Mouse (Mus musculus) layer of hippocampus, adult 9-11 months (tissue): ENCODE data around the gene Pck1.
A peak's percentile ranks its signal among the peaks of the same experiment; 100 is the strongest.

Experiments used
- DNase-seq: peaks from one replicate; pipeline ENCODE4 v3.0.0; 2022

The Pck1 gene

DNA sequence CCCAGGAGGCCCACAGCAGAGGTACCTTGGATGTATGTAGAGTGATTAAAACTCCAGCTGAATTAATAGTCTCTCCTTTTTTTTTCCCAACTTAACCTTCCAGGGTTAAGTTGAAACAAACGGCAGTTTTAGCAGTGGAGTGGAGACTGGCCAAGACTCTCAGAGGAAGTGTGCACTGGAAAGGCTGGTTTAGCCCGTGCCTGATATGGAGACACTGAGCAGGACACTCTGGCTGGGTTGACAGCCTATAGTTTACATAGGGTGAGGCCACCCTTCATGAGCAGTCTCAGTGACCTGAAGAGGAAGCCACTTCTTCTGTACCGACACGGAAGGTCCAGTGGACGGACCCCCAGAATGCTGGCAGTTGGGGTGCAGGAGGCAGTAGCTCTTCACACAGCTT, 1.5 kb upstream of the Pck1 start:
- no peak for DNase-seq

DNA sequence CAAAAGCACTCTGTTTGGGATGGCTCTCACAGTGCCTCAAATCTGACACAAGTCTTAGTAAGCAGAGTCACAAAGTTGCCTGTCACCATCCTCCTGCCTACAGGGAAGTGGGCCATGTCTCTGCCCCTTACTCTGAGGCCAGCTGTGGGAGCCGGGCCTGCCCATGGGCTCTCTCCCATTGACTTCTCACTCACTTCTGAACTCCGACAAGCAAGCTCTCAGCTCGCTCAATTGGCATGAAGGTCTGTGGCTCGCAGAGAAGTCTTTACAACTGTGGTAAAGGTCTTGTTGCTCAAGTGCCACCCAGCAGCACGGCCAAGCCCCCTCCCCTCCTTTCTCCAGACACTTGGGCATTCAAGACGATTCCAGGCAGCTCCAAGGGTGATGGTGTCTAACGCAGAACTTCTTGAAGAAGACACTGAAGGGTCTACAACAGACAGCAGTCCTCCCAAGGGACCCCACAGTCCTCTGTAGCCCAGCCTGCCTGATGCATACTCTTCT, 1.0 kb upstream of the Pck1 start:
- no peak for DNase-seq

DNA sequence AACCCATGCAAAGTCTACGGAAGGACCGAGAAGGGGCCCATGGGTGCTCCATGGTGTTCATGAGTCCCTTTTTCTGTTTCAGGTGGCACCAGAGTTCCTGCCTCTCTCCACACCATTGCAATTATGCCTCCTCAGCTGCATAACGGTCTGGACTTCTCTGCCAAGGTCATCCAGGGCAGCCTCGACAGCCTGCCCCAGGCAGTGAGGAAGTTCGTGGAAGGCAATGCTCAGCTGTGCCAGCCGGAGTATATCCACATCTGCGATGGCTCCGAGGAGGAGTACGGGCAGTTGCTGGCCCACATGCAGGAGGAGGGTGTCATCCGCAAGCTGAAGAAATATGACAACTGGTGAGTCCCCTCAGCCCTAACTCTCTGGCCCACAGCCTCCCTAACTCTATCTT, 418 bp downstream of the Pck1 start:
- no peak for DNase-seq

DNA sequence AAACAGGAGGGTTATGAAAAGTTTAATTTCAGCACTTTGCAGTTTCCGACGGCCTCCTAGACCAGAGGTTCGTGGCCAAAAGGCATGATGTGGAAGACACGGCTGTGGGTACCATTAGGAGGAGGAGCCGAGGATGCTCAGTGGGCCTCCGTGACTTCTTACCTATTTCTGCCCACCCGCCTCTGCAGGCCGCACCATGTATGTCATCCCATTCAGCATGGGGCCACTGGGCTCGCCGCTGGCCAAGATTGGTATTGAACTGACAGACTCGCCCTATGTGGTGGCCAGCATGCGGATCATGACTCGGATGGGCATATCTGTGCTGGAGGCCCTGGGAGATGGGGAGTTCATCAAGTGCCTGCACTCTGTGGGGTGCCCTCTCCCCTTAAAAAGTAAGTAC, 1.7 kb downstream of the Pck1 start:
- DNase-seq: no peak

- no peak for DNase-seq
These were observed 2.1 kb downstream of the Pck1 start for GRCm38 (mm10) chr2:173154962-173155361.

DNA sequence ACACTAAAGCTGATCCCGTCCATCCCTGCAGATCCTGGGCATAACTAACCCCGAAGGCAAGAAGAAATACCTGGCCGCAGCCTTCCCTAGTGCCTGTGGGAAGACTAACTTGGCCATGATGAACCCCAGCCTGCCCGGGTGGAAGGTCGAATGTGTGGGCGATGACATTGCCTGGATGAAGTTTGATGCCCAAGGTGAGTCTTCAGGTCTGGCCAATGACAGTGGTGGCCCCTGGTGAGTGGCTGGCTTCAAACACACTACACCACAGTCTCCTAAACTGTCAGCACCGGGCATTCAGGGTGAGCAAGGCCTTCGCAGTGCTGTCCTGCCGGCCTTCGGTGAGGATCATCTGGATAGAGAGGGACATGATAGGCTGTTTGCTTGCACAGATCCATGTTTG, 3.1 kb downstream of the Pck1 start:
- DNase-seq: no peak

DNA sequence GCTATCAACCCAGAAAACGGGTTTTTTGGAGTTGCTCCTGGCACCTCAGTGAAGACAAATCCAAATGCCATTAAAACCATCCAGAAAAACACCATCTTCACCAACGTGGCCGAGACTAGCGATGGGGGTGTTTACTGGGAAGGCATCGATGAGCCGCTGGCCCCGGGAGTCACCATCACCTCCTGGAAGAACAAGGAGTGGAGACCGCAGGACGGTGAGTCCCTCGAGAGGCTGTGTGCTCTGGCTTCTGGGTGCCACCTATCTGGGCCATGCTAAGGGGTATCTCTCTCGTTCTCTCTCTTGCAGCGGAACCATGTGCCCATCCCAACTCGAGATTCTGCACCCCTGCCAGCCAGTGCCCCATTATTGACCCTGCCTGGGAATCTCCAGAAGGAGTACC, 4.1 kb downstream of the Pck1 start:
- no peak for DNase-seq

GRCm38 (mm10) chr2:173157376-173157775, 4.5 kb downstream of the Pck1 start:
- DNase-seq: no peak

DNA sequence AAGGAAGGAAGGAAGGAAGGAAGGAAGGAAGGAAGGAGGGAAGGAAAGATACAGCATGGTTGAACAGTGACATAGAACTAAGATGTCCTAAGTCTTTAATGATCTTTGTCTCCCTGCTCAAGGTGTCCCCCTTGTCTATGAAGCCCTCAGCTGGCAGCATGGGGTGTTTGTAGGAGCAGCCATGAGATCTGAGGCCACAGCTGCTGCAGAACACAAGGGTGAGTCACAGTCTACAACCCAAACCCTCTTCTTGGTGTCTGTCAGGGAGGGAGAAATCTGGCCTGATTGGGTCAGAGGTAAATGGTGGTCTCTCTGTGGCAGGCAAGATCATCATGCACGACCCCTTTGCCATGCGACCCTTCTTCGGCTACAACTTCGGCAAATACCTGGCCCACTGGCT, 5.0 kb downstream of the Pck1 start:
- DNase-seq: no peak

DNA sequence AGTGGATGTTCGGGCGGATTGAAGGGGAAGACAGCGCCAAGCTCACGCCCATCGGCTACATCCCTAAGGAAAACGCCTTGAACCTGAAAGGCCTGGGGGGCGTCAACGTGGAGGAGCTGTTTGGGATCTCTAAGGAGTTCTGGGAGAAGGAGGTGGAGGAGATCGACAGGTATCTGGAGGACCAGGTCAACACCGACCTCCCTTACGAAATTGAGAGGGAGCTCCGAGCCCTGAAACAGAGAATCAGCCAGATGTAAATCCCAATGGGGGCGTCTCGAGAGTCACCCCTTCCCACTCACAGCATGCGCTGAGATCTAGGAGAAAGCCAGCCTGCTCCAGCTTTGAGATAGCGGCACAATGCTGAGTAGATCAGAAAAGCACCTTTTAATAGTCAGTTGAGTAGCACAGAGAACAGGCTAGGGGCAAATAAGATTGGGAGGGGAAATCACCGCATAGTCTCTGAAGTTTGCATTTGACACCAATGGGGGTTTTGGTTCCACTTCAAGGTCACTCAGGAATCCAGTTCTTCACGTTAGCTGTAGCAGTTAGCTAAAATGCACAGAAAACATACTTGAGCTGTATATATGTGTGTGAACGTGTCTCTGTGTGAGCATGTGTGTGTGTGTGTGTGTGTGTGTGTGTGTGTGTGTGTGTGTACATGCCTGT, 5.7 kb downstream of the Pck1 start:
- no peak for DNase-seq

DNA sequence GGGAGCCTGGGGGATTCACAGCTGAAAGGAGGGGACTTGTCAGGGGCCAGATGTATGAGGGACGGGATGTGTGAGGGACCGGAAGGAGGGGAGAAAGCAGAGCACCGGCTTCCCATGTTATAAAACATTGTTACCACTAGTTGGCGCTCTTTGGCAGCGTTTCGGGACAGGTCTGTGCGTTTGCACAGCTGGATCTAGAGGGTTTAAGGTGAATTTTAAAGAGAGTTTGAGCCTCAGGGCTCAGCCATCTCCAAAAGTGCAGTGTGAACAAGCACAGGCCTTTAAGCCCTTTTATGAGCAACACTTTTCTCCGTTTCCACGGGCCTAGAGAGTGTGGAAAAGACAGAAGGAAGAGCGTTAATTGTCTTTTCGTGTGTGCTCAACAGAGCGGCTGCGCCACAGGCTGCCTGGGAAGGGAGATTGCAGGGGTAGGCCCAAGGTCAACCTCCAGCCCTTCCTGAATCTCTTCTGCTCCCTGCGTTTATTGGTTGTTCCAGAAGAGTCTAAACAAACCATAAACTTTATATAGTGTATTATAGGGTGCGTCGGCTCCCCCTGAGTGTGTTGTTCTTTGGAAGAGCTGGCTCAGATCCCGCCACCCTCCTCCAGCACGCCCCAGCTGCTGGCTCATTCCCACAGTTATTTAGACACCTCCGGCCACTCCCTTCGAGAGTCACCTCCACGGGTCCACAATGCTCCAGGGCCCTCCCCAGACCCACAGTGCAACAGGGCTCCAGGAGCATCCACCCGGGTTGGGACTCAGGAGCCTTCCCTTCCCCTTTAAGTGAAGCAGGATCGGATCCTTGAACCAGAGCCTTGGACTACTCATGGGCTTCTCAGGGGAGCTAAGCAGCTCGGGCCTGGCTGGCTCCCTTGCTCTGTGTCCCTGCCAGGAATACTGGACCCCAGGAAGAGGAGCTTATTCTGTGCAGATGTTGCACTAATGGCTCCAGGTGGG, 6.8 kb downstream of the Pck1 start:
- no peak for DNase-seq

- DNase-seq: no peak
These were observed 10.5 kb downstream of the Pck1 start for GRCm38 (mm10) chr2:173163380-173163779.

DNA sequence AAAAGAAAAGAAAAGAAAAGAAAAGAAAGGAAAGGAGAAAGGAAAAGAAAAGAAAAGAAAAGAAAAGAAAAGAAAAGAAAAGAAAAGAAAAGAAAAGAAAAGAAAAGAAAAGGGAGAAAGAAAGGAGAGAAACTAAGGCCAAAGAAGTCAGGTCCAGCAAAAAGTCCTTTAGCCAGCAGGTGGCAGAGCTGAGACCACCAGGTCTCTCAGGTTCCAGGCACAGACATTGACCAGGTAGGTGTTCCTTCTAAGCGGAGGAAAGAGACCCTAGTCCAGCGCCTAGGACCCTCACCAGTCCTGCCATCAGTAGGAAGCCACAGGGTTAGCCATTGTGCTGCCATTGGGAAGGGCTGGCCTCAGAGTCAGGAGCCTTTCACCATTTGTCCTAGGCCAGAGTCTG, 11.5 kb downstream of the Pck1 start:
- DNase-seq: no peak

DNA sequence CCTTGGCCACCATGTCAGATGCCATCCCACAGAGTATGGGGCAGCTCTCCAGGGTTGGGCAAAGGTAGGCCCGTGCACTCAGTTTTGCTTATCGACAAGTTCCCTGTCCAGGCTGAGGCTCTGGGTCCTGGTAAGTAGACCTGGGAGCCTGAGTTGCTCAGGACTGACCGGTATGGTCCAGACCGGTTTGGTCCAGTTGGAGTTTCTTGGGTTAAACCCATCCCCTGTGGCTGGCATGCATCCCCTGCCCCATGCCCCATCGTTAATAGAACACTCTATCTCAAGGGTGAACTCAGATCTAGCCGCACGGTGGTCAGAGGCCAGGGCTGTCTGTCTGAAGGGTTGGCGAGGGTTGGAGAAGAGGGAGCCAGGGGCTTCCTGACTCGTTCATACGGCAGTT, 12.1 kb downstream of the Pck1 start:
- DNase-seq: no peak

DNA sequence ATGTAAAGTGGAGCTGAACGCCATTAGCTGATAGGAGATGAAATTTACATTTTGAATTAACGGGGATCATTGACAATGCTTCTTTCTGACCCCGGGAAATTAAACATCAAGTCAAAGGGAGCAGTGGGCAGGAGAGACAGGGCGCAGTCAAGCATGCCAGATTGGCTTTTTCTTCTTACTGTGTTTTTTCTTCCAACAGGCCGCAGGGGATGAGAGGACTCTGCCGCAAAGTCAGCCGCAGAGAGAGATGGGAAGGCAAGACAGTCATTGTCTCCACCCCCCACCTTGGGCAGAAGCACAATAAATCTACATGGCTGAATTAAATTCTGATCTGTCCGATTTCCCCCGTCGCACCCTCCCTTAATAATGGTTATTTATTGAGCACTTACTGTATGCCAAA, 12.5 kb downstream of the Pck1 start:
- DNase-seq: no peak

GRCm38 (mm10) chr2:173168411-173168851, 15.6 kb downstream of the Pck1 start:
- no peak for DNase-seq

DNA sequence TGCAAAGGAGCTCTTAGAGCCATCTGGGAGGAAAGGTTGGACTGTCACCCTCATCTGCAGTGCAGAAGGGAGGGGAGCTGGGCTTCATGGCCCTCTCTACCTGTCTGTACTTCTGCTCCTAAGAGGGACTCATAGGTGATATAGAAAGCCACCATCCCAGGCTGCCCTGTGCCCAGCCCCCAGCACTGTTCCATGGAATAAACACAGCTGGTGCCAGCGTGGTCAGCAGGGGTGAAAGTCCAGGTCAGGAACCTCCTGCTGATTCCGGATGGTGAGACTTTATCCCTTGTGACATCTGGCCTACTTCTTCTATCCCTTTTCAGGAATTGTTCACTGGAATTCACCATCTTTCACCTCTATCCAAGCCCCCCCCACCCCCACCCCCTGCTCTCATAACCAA, 17.2 kb downstream of the Pck1 start:
- no peak for DNase-seq

- DNase-seq: no peak
These were observed 17.9 kb downstream of the Pck1 start for GRCm38 (mm10) chr2:173170715-173171114.

- DNase-seq: no peak
These were observed 18.6 kb downstream of the Pck1 start for GRCm38 (mm10) chr2:173171470-173171869.

GRCm38 (mm10) chr2:173171956-173172355, 19.1 kb downstream of the Pck1 start:
- no peak for DNase-seq

GRCm38 (mm10) chr2:173172386-173172785, 19.5 kb downstream of the Pck1 start:
- DNase-seq: no peak

DNA sequence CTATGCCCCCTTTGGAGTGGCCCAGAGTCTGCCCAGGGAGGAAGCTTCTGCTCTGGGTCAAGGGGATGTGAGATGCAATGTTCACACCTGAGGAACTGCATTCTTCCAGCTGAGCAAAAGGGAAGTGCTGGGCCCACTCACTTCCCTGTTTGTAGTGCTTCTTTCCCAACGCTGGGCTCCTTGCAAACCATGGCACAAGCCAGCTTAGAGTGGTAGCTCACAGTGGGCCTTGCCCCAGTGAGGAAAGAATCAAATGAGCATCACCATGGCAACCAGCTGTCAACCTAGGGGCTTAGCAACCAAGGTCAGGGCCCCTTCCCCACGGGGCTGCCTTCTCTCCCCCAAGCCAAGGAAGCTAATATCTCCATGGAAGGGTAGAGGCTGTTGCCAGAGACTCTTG, 20.2 kb downstream of the Pck1 start:
- no peak for DNase-seq

DNA sequence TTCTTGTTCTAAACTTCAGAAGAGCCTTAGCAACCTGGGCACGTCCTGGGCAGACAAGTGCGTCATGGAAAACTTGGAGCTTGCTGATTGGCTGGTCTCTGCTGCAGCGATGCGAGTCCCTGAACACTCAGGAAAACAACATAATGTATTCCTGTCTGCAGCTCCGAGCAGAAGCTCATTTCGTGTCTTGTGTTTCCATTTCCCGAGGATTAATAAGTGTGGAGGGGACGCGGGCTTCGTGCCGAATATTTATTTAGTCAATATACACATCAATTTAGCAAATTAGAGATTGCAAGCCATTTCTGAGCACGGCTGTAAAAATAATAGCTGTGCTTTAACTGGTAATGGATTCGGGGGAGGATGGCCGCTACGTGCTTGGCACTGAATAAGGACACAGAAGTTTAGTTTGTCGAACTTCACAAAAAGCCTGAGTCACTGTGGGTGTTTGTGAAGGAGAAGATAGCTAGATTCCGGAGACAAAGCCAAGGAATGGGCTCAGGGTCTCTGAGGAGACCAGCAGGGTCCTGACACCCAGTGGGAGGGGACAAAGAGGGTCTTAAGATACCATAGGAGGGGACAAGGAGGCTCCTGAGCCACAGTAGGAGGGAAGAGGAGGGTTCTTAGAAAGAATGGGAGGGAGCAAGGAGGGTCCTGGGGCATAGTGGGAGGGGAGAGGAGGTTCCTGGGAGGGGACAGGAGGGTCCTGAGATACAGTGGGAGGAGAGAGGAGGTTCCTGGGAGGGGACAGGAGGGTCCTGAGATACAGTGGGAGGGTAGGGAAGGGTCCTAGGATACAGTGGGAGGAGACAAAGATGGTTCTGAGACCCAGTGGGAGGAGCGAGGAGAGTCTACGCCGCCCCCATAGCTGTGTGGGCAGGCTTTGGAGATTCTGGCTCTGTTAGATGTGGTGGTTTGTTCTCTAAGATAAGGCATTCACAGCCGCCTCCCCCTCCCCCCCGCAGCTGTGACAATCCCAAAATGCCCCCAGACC, 21.0 kb downstream of the Pck1 start:
- peak; percentile 87 for DNase-seq
